ENCODE assay signal across 13 mouse cellular contexts in the genomic region with DNA sequence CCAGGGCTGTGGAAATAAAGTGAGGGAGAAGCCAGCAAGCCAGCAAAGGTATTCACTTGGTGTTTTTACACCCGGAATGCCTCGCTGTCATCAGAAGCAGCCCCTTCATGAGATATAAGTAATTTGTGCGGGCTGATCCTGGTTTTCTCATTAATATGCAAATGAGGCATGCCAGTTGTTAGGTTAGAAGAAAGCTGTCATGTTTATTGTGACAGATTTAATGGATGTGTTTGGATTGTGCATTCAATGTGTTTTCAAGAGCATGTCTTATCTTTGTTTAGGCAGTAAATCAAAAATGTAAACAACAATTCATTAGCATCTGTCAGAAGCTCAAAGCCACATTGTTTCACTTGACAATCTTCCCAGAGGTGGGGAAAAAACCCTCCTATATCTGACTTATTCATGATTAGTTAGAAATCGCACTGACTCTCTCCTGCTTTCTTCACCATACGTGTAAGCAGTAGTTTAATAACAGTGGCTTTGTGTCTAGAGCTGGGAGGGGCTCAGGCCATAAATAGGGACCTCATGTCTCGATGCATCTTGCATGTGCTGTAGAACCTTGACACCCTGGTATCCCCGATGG.
"Had no signal": no experiment of that assay in that cellular context is flagged by ENCODE, and none has a peak within 500 bp of the region (broad histone marks: within the 10 kb centered on the region; RNA-seq: fewer than 3 reads in every experiment).

No protein-coding gene starts in this region.

- H3K4me3 ChIP-seq: left cerebral cortex, adult 2 months; limb, embryonic 10.5 days; liver, embryonic 15.5 days; midbrain, embryonic 10.5 days had no signal

- H3K27ac ChIP-seq: left cerebral cortex, adult 2 months; limb, embryonic 10.5 days; liver, embryonic 15.5 days; midbrain, embryonic 10.5 days had no signal

- H3K27me3 ChIP-seq: liver, embryonic 15.5 days had no signal

- H3K9ac ChIP-seq: liver, embryonic 15.5 days had no signal

- H3K36me3 ChIP-seq: limb, embryonic 10.5 days; liver, embryonic 15.5 days; midbrain, embryonic 10.5 days had no signal

- H3K4me2 ChIP-seq: liver, embryonic 11.5 days; liver, embryonic 15.5 days had no signal

- H3K9me3 ChIP-seq: limb, embryonic 10.5 days; liver, embryonic 15.5 days; midbrain, embryonic 10.5 days had no signal

- ATAC-seq: intestine, postnatal 0 days; lung, postnatal 0 days had no signal

- DNase-seq: kidney, adult 8-10 months; kidney, postnatal 25 days; lung, adult 2 months; lung, postnatal 4 days; right cerebral cortex, postnatal 14 days; thymus, postnatal 36 days had no signal
